Mouse (Mus musculus): ENCODE data around the gene Ccdc136.
"Not testable (repeated sequence)": the region's sequence is repeated elsewhere in the genome, so short reads cannot be mapped to it uniquely, and the experiment has no call there.

The Ccdc136 gene

GRCm38 (mm10) chr6:29395910-29396713 is at the start of gene Ccdc136:
Ccdc136 (plus strand) TSS chr6:29396309.
- DNase-seq: peak; percentile 79 to 85

- not testable (repeated sequence) for DNase-seq
Observed at GRCm38 (mm10) chr6:29346512-29346911, 49.6 kb upstream of the Ccdc136 start.

DNA sequence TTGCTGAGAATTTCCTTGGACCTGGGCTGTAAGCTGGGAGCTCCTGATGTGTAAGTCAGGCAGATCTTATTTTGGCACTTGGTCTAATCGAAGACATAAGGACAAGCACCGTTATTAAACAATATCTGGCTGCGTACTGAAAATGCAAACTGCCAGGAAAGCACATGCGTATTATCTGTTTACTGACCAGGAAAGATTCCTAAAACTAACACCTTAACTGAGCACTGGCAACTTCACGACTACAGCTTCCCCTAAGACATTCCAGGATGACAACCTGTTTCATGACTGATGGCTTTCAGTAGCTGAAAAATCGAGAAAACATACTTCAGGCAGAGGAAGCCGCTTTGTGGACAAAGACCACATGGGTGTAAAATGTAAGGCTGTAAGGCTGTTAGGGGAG is 48.9 kb upstream of the Ccdc136 start:
- DNase-seq: no peak

- DNase-seq: peak; percentile 100
Observed at GRCm38 (mm10) chr6:29347665-29348370, 48.3 kb upstream of the Ccdc136 start, which contains the start of gene Calu. Calu (plus strand) TSS chr6:29348069.

GRCm38 (mm10) chr6:29348371-29348724 is 47.8 kb upstream of the Ccdc136 start:
- no peak for DNase-seq

GRCm38 (mm10) chr6:29351613-29352012 is 44.5 kb upstream of the Ccdc136 start:
- DNase-seq: no peak

DNA sequence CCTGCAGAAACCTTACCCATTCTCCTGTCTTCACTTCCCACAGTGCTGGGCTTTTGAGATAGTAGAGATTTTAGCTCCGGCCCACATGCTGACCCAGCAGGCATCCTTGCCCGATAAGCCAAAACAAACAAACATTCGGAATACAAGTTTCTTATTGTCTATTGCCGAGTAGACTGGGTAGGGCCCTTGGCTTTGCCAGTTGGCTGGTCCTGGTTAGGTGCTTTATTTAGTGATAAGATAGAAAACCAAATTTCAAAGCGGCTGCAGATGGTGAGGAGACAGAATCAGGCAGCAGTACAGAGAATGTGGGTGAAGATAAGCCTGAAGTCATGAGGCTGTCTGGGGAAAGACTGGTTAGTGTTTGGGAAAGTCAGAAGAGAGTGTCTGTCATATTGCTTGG is 43.3 kb upstream of the Ccdc136 start:
- no peak for DNase-seq

- no peak for DNase-seq
Observed at GRCm38 (mm10) chr6:29359386-29359785, 36.7 kb upstream of the Ccdc136 start.

DNA sequence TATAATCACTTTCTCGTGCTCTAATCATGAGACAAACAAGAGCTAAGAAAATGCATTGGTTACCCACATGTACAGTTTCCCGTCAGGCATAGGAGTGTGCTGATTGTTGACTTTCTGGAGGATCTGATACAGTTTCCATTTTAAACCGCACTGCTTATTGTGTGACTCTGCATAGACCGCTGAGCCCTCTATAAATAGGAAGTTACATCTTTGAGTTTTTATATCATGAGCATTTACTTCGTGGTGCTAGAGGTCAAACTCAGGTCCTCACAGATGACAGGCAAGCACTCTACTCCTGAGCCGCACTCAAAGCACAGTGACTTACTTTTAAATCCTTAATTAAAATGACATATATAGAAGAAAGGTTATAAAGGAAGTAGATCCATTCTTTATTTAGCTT is 35.9 kb upstream of the Ccdc136 start:
- DNase-seq: no peak

DNA sequence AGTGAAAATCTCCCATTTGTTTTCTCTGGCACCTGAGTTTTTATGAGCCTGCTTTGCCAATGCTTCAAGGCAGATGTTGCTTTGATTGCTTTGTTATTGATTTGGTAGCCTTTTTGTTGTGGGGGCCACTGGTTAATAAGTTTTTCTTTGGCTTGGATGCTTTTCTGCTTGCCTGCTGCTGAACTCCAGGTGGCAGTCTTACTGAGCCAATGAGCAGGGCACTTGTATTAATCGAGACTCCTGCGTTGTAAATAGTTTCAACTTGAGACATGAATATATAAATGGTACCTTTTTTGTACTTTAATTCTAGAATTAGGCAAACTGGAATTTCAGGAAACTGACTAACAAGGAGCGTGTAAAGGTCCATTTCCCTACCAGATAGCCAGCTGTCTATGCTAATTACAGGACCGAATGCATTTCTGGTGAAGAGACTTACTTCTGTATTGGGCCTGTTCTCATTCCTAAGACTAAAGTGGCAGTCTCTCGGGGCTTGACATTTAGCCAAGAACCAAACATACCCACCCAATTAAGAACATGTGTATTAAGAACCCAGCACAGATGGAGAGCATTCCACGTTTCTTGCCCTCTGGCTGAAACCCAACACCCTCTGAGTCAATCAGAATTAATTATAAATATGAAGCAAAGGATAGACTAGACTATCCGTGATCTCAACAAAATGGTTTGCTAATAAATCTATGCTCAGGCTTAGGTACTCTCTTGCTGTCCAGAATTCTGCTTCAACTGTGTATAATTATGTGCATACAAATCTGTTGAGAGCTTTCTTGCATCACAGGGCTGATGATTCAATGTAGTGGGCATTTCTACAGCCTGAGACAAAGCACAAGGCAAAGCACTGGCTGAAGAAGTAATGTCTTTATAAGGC is 33.6 kb upstream of the Ccdc136 start:
- no peak for DNase-seq

DNA sequence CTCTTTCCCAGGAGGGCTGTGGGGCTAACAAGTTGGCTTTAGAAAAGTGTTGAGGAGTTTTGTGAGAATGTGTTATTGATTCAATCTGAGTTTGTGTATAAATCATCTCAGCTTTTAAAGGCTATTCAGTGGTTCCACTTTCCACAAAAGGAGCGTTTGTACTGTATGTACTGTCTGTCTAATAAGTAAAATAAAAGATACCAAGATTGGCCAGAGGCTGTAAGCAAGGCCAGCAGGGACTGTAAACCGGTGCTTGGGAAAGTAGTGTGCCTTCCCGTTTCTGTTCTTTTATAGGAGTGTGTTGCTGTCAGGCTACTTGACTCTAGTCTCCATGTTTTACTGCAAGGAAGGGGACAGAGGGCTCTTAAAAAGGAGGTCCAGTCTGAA is 33.0 kb upstream of the Ccdc136 start:
- no peak for DNase-seq

- DNase-seq: no peak
Observed at GRCm38 (mm10) chr6:29365277-29365676, 30.8 kb upstream of the Ccdc136 start.

GRCm38 (mm10) chr6:29377386-29377785 is 18.7 kb upstream of the Ccdc136 start:
- DNase-seq: no peak

DNA sequence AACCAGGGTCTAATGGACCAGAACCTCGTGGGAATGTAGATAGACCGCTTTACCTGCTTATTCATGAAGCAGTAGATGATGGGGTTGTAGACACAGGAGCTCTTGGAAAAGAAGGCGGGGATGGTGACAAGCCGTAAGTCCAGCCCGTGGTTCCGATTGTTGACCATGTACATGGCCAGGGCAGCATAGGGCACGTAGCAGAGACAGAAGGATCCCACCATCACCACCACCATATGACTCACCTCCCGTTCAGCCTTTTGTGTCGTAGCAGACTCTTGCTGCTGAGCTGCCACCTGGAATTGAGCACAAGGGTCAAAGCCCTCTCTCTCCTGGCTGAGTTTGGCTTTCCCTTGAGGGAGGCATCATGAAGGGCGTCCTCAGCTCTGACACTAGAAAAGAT is 17.4 kb upstream of the Ccdc136 start:
- DNase-seq: no peak

DNA sequence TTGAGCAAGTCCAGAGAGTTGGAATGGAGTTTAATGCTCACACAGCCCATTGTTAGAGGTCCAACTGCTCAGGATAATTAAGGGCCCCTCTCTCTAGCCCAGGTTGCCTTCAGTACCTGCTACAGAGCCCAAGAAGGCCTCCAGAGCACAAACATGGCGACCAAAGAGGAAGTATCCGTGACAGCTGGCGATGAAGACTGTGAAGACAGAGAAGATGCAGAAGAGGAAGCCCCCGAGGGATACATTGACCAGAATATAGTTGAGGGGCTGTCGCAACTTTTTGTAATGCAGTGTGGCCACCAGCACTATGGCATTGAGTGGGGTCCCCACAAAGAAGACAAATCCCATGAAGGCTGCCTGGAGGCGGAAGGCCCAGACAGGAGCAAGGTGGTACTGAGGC is 16.2 kb upstream of the Ccdc136 start:
- DNase-seq: no peak

GRCm38 (mm10) chr6:29382442-29382841 is 13.7 kb upstream of the Ccdc136 start:
- no peak for DNase-seq

GRCm38 (mm10) chr6:29388052-29388518 is 8.0 kb upstream of the Ccdc136 start, which contains the start of gene Opn1sw:
Opn1sw (minus strand) TSS chr6:29388468.
- peak; percentile 61 to 67 for DNase-seq

- peak; percentile 91 to 94 for DNase-seq
Observed at GRCm38 (mm10) chr6:29388606-29389080, 7.5 kb upstream of the Ccdc136 start.

DNA sequence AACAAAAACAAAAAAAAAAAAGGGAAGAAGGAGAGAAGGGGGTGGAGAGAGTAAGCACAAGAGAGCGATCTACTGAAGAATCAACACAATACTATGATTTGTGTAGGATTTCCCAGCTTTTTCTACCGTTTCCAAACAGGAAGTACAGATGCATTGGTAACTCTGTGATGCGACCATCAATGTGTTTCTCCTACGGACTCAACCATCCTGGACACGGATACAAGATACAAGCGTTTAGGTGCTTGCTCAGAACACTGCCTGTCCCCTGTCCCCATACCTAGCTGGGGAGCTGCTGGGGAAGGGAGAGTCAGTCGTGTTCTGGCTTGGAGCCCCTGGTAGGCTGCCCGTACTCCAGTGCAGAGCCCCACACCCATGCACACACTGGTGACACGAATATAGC is 6.7 kb upstream of the Ccdc136 start:
- no peak for DNase-seq

DNA sequence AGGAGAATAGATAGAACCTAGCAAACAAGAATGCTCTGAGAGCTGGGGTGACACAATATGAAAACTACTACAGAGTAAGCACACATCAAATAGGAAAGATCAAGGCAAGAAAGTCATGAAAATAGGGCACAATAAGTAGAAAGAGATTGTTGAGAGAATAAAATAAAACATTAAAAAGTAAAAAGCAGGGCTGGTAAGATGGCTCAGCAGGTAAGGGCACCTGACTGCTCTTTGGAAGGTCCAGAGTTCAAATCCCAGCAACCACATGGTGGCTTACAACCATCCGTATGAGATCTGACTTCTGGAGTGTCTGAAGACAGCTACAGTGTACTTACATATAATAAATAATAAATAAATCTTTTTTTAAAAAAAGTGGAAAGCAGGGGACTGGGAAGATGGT is 5.6 kb upstream of the Ccdc136 start:
- not testable (repeated sequence) for DNase-seq

- not testable (repeated sequence) for DNase-seq
Observed at GRCm38 (mm10) chr6:29391241-29391640, 4.9 kb upstream of the Ccdc136 start.

DNA sequence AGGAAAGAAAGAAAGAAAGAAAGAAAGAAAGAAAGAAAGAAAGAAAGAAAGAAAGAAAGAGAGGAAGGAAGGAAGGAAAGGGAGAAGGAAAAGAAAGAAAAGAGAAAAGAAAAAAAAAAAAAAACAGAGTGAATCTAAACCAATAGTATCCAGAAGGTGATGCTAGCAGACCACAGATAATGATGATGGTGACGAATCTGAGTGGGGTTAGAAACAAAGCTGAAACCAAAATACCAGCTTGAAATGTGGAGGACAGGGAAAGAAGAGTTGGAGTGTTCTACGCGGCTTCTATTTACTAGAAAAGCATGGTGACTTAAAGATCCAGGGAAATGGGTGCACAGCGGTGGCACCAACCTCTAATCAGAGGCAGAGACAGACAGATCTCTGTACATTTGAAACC is 4.3 kb upstream of the Ccdc136 start:
- DNase-seq: no peak

DNA sequence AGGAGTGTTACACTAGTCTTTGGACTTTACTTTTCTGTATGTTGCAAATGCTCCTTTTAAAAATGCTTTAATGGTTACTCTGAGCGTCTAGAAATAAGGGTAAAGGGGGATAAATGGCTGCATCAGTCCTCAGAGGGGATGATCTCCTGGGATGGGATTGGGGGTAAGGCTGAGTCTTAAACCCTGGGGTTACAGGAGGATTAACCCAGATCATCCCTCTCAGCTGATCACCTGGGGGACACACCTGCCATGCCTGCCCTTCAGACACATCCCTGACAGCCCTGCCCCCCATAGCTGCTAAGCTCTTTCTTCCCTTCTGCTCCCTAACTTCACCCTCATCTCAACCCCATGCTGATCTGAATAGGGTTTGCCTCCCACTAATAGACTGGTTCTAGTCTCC is 1.8 kb upstream of the Ccdc136 start:
- no peak for DNase-seq
